Mouse (Mus musculus) forebrain, embryonic 10.5 days (tissue): Measurements from ENCODE around the gene Higd2a. TPM values are rescaled to one million over a fixed set of nuclear protein-coding genes. Genes with fewer than 3 reads are reported as not detected.

Experiments used
- DNase-seq: peaks from one replicate; pipeline ENCODE4 v3.0.0-alpha.2; 2017; ENCODE audit warnings: low spot score; ENCODE audit errors: extremely low spot score
- H3K27ac ChIP-seq: fragments of 300-500 bp; sonication (generic); 2 replicates; pipeline ENCODE4 v1.5.1; 2016; ENCODE audit warnings: mild to moderate bottlenecking
- H3K27me3 ChIP-seq: fragments of 300-500 bp; sonication (generic); 2 replicates; pipeline ENCODE4 v1.6.1; 2016; ENCODE audit warnings: mild to moderate bottlenecking; ENCODE audit not compliant: poor library complexity, severe bottlenecking
- H3K36me3 ChIP-seq: fragments of 300-500 bp; sonication (generic); replicated peaks from 2 replicates; pipeline ENCODE4 v1.6.1; 2016; ENCODE audit warnings: mild to moderate bottlenecking, moderate library complexity
- H3K4me1 ChIP-seq: fragments of 300-500 bp; sonication (generic); 2 replicates; pipeline ENCODE4 v1.6.1; 2016
- H3K4me3 ChIP-seq: fragments of 300-500 bp; sonication (generic); 2 replicates; pipeline ENCODE4 v1.5.1; 2016; ENCODE audit warnings: mild to moderate bottlenecking, moderate library complexity
- H3K9me3 ChIP-seq: fragments of 300-500 bp; sonication (generic); 2 replicates; pipeline ENCODE4 v1.6.1; 2016; ENCODE audit warnings: mild to moderate bottlenecking, moderate library complexity
- WGBS: fragments of 180-500 bp; shearing (Covaris S2); methylation state at CpG from one replicate; pipeline ENCODE4 v1.1.7; 2016; 5-methylcytosine and 5-hydroxymethylcytosine counted together
- polyA plus RNA-seq: library from polyadenylated mRNA; unstranded; fragments of >200 nt; fragmentation: Nextera tagmentation; extraction: Ambion mirVana; gene quantifications from 2 replicates; pipeline ENCODE4 v1.2.1, GENCODE M21; 2016

Gene Higd2a
- polyA plus RNA-seq, 1 experiment from 2014 or later = 143 TPM

DNA sequence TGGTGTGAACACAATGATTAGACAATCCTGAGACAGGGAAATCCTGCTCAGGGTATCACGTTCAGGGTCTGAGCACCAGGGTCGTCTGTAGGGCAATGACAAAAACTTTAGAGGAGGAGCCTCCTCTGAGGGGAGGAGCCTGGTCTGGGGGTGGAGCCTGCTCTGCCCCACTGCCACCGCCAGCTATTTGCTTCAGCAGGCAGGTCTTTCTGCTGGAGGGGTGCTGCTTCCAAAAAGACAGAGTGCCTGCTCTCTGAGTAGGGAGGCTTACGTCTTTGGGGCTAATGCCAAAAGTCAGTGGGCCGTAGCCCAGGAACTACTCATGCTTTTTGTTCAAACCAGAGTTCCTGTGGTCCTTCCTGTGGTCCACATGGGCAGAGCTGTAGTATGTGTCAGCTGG, 21.6 kb upstream of the Higd2a start:
- no peaks in the 10 kb centered on the region for H3K9me3 ChIP-seq
- peaks cover 27% of the 10 kb centered on the region for H3K4me1 ChIP-seq
- DNase-seq = no peak
- no peak overlapping the region for H3K4me3 ChIP-seq
- peaks cover 8% of the 10 kb centered on the region for H3K27me3 ChIP-seq
- peaks cover 5% of the 10 kb centered on the region for H3K36me3 ChIP-seq
- no peak overlapping the region for H3K27ac ChIP-seq
- WGBS = 42% methylated on average over 5 of the region's 5 CpGs

- H3K27me3 ChIP-seq = peaks cover 17% of the 10 kb centered on the region
- H3K4me1 ChIP-seq = peaks cover 22% of the 10 kb centered on the region
- H3K27ac ChIP-seq = no peak overlapping the region
- DNase-seq = no peak
- H3K4me3 ChIP-seq = no peak overlapping the region
- WGBS = 51% methylated on average over 1 of the region's 1 CpGs
- no peaks in the 10 kb centered on the region for H3K9me3 ChIP-seq
- H3K36me3 ChIP-seq = no peaks in the 10 kb centered on the region
These were observed 20.7 kb upstream of the Higd2a start for GRCm38 (mm10) chr13:54569282-54569681.

DNA sequence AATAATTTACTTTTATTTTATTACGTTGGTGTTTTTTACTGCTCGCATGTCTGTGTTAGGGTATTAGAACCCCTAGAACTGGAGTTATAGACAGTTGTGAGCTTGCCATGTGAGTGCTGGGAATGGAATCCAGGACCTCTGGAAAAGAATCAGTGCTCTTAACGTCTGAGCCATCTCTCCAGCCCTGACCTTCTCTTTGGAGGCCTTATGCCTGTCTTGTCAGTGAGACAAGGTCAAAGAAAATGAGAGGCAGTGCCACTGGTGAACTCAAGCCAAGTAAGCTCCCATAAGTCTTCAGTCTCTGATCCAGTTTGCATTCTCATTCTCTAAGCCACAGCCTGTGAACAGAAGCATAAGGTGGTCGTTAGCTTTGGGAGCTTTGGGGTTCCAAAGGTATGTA, 19.3 kb upstream of the Higd2a start:
- H3K27ac ChIP-seq = no peak overlapping the region
- DNase-seq = no peak
- H3K4me1 ChIP-seq = peaks cover 26% of the 10 kb centered on the region
- H3K27me3 ChIP-seq = peaks cover 19% of the 10 kb centered on the region
- H3K9me3 ChIP-seq = no peaks in the 10 kb centered on the region
- 78% methylated on average over 4 of the region's 4 CpGs for WGBS
- H3K36me3 ChIP-seq = no peaks in the 10 kb centered on the region
- no peak overlapping the region for H3K4me3 ChIP-seq

- 59% methylated on average over 2 of the region's 2 CpGs for WGBS
- Histone ChIP-seq H3K4me1 (peaks cover 32% of the 10 kb centered on the region), H3K27me3 (peaks cover 19% of the 10 kb centered on the region), H3K4me3 (no peak overlapping the region), H3K36me3 (peaks cover 6% of the 10 kb centered on the region), H3K27ac (no peak overlapping the region), H3K9me3 (no peaks in the 10 kb centered on the region)
- no peak for DNase-seq
These were observed 18.4 kb upstream of the Higd2a start for GRCm38 (mm10) chr13:54571637-54572036.

- Histone ChIP-seq H3K4me3 (no peak overlapping the region), H3K4me1 (peaks cover 38% of the 10 kb centered on the region), H3K36me3 (peaks cover 16% of the 10 kb centered on the region), H3K9me3 (no peaks in the 10 kb centered on the region), H3K27ac (no peak overlapping the region), H3K27me3 (peaks cover 19% of the 10 kb centered on the region)
- 88% methylated on average over 4 of the region's 4 CpGs for WGBS
- DNase-seq = no peak
These were observed 17.4 kb upstream of the Higd2a start for GRCm38 (mm10) chr13:54572621-54573020.

GRCm38 (mm10) chr13:54574854-54575481, 15.0 kb upstream of the Higd2a start, which contains the start of gene Arl10:
Arl10 (plus strand) TSS chr13:54575015.
- Histone ChIP-seq H3K36me3 (peaks cover 39% of the 10 kb centered on the region), H3K4me3 (peak within 1 kb of the TSS; percentile 88), H3K9me3 (no peaks in the 10 kb centered on the region), H3K4me1 (peaks cover 38% of the 10 kb centered on the region), H3K27ac (peak within 1 kb of the TSS; percentile 93), H3K27me3 (peaks cover 19% of the 10 kb centered on the region)
- WGBS = under 1% methylated on average over 55 of the region's 55 CpGs
- DNase-seq = peak; percentile 86

GRCm38 (mm10) chr13:54575489-54575888, 14.5 kb upstream of the Higd2a start:
- H3K9me3 ChIP-seq = no peaks in the 10 kb centered on the region
- DNase-seq = peak; percentile 30
- WGBS = 5% methylated on average over 19 of the region's 19 CpGs
- peak overlapping the region; percentile 88 for H3K4me3 ChIP-seq
- peak overlapping the region; percentile 93 for H3K27ac ChIP-seq
- H3K27me3 ChIP-seq = peaks cover 19% of the 10 kb centered on the region
- peaks cover 38% of the 10 kb centered on the region for H3K4me1 ChIP-seq
- peaks cover 45% of the 10 kb centered on the region for H3K36me3 ChIP-seq

DNA sequence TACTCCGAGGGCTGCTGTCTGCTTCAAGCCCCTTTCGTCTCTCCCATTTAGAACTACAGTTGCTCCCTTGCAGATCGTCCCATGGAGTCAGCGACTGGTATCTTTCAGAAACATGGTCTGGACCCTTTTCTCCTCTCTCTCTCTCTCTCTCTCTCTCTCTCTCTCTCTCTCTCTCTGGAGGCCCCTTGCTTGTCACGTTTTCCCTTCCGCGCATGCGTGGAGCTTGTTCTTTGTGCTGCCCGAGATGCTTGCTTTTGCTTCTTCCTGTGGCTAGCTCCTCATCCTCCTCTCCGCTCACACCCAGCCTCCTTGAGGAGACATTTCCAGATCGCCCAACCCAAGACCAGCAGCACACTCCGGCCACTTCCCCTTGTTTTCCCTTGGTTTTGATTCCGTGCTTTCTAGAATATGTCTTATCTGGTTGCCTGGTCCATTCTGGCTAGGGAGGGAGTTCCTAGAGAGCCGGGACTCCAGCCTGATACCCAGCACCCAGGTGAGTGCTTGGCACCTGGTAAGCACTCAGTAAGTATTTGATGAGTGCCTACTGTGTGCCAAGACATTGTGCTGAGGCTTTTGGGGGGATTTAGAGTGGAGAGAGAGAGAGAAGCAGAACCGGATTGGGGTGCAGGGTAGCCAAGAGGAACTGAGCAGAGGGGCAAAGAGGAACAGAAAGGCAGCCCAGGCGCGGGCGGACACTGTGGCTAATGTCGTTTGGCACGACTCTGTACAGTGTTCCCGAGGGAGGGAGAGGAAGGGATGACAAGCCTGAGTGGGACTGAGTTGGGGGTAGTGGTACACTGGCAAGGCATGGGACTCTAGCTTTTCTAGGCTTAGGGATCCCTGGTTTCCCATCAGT, 12.1 kb upstream of the Higd2a start:
- peaks cover 34% of the 10 kb centered on the region for H3K4me1 ChIP-seq
- no peaks in the 10 kb centered on the region for H3K9me3 ChIP-seq
- peaks cover 69% of the 10 kb centered on the region for H3K36me3 ChIP-seq
- H3K4me3 ChIP-seq = peak overlapping the region; percentile 16
- 88% methylated on average over 21 of the region's 21 CpGs for WGBS
- no peak overlapping the region for H3K27ac ChIP-seq
- peaks cover 16% of the 10 kb centered on the region for H3K27me3 ChIP-seq
- no peak for DNase-seq

- no peak overlapping the region for H3K27ac ChIP-seq
- H3K9me3 ChIP-seq = no peaks in the 10 kb centered on the region
- DNase-seq = no peak
- peaks cover 13% of the 10 kb centered on the region for H3K4me1 ChIP-seq
- H3K27me3 ChIP-seq = no peaks in the 10 kb centered on the region
- no peak overlapping the region for H3K4me3 ChIP-seq
- WGBS = 95% methylated on average over 2 of the region's 2 CpGs
- H3K36me3 ChIP-seq = peaks cover 99% of the 10 kb centered on the region
These were observed 8.6 kb upstream of the Higd2a start for GRCm38 (mm10) chr13:54581385-54581784.

GRCm38 (mm10) chr13:54582126-54582525, 7.9 kb upstream of the Higd2a start:
- WGBS = 86% methylated on average over 10 of the region's 10 CpGs
- DNase-seq = no peak
- H3K4me3 ChIP-seq = no peak overlapping the region
- H3K27ac ChIP-seq = no peak overlapping the region
- peaks cover 100% of the 10 kb centered on the region for H3K36me3 ChIP-seq
- no peaks in the 10 kb centered on the region for H3K9me3 ChIP-seq
- no peaks in the 10 kb centered on the region for H3K27me3 ChIP-seq
- H3K4me1 ChIP-seq = peaks cover 6% of the 10 kb centered on the region

GRCm38 (mm10) chr13:54582860-54583259, 7.1 kb upstream of the Higd2a start:
- Histone ChIP-seq H3K4me1 (peaks cover 4% of the 10 kb centered on the region; the same call in 1 of the 2 replicates), H3K36me3 (peaks cover 100% of the 10 kb centered on the region), H3K27me3 (no peaks in the 10 kb centered on the region), H3K27ac (no peak overlapping the region), H3K4me3 (no peak overlapping the region), H3K9me3 (no peaks in the 10 kb centered on the region)
- no peak for DNase-seq
- WGBS = 91% methylated on average over 5 of the region's 5 CpGs

- Histone ChIP-seq H3K9me3 (no peaks in the 10 kb centered on the region), H3K27me3 (no peaks in the 10 kb centered on the region), H3K4me3 (no peak overlapping the region), H3K36me3 (peaks cover 80% of the 10 kb centered on the region), H3K4me1 (peaks cover 21% of the 10 kb centered on the region), H3K27ac (no peak overlapping the region)
- 92% methylated on average over 11 of the region's 11 CpGs for WGBS
- no peak for DNase-seq
These were observed 4.2 kb upstream of the Higd2a start for GRCm38 (mm10) chr13:54585831-54586230.

DNA sequence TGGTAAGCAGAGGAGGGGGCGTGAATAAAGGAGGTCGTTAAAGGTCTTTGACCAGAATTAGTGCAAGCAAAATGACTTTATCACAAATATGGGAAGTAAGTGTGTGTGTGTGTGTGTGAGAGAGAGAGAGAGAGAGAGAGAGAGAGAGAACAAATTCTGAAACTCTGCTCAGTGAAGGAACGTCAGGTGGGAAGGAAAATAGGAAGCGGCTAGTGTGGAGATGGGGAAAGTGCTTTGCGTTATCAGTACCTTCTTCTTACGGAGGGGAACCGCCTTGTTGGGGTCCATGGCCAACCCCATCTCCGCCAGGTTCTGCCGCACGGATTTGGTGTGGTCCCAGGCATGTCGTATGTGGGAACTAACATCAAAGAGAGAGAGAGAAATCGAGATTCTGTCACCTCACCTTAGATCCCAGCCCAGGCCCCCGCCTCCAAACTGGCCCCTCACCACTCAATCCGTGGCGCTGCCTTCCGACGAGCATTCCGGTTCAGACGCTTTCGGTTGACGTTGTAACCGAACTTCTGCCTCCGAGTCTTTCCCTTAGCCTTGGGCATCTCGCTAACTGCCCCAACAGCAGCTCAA, 502 bp upstream of the Higd2a start:
- Histone ChIP-seq H3K27me3 (no peaks in the 10 kb centered on the region; the same call in 1 of the 2 replicates), H3K4me3 (peak overlapping the region; percentile 92), H3K4me1 (peaks cover 29% of the 10 kb centered on the region), H3K9me3 (no peaks in the 10 kb centered on the region), H3K36me3 (peaks cover 56% of the 10 kb centered on the region), H3K27ac (peak overlapping the region; percentile 89)
- 2% methylated on average over 24 of the region's 24 CpGs for WGBS
- DNase-seq = no peak
